Mouse (Mus musculus): ENCODE measurements around the gene Fhl2. TPM values are rescaled to one million over a fixed set of nuclear protein-coding genes. Genes with fewer than 3 reads are reported as not detected.

Gene Fhl2
- polyA plus RNA-seq, 2 experiments: 19.5 to 23.1 TPM

DNA sequence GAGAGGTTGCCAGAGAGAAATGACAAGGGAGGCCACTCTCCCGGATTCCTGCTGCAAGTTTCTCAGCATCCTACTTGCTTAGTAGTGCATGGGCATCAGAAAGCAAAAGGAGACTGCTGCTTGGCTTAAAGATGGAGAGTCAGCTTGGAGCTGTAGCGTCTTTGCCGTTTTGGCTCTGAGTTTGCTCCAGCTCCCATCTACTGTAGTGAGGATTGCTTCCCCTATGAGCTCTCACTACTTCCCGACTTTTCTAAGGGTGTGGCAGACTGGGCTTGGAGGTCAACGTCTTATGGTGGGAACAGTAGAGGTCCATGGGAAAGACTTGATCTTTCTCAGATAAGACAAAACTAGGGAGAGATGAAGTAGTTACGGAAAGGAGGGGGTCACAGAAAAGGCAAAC lies 15.9 kb downstream of the Fhl2 start:
- Histone ChIP-seq H3K4me2 (replicated peaks; ENCODE audit: low read depth, low read length, severe bottlenecking) (no peak overlapping the region), H3K9ac (ENCODE audit: low read depth, low read length, severe bottlenecking) (no peak overlapping the region), H3K4me3 (replicated peaks; ENCODE audit: low read length) (no peak overlapping the region), H3K27me3 (ENCODE audit: control insufficient read depth, insufficient read depth, low read length) (no peaks in the 10 kb centered on the region), H3K9me3 (ENCODE audit: control insufficient read depth, low read length) (no peaks in the 10 kb centered on the region), H3K27ac (replicated peaks; ENCODE audit: low read depth, low read length) (no peak overlapping the region), H3K4me1 (ENCODE audit: control insufficient read depth, insufficient read depth, low read length) (no peaks in the 10 kb centered on the region), H3K36me3 (ENCODE audit: control insufficient read depth, insufficient read depth, low read length) (no peaks in the 10 kb centered on the region)
- ATAC-seq (ENCODE audit: low FRiP score, low read depth) (no peak), DNase-seq (ENCODE audit: low spot score) (no peak)
- WGBS: 81% methylated on average over 6 of the region's 6 CpGs
- TF ChIP-seq POLR2A (IDR thresholded peaks at IDR 0.05; ENCODE audit: borderline replicate concordance, extremely low read depth, insufficient read depth, insufficient read length): no peak

DNA sequence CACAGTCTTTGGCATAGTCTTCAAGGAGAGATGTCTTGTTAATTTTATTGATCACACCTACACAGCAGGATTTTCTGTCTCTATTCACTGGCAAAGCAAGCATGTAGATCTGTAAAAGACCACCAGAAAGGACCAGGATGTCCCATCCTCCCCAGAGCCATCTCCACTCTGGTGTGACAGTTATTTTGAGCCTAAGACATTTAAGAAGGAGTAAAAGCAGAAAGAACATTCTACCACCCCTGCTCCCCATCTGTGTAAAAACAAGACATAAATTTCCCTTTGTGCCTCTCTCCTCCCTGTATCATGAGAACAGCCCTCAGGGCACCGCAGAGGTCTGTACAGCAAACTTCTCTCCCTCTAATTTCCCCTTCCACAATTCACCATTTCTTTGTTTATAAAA lies 18.0 kb downstream of the Fhl2 start:
- Histone ChIP-seq H3K36me3 (ENCODE audit: control insufficient read depth, insufficient read depth, low read length) (no peaks in the 10 kb centered on the region), H3K27ac (replicated peaks; ENCODE audit: low read depth, low read length) (no peak overlapping the region), H3K4me3 (replicated peaks; ENCODE audit: low read length) (no peak overlapping the region), H3K9me3 (ENCODE audit: control insufficient read depth, low read length) (no peaks in the 10 kb centered on the region), H3K4me2 (replicated peaks; ENCODE audit: low read depth, low read length, severe bottlenecking) (no peak overlapping the region), H3K27me3 (ENCODE audit: control insufficient read depth, insufficient read depth, low read length) (no peaks in the 10 kb centered on the region), H3K4me1 (ENCODE audit: control insufficient read depth, insufficient read depth, low read length) (no peaks in the 10 kb centered on the region), H3K9ac (ENCODE audit: low read depth, low read length, severe bottlenecking) (no peak overlapping the region)
- TF ChIP-seq POLR2A (IDR thresholded peaks at IDR 0.05; ENCODE audit: borderline replicate concordance, extremely low read depth, insufficient read depth, insufficient read length): no peak
- DNase-seq (ENCODE audit: low spot score): no peak
- no peak for ATAC-seq (ENCODE audit: low FRiP score, low read depth)
- WGBS: 88% methylated on average over 1 of the region's 1 CpGs

DNA sequence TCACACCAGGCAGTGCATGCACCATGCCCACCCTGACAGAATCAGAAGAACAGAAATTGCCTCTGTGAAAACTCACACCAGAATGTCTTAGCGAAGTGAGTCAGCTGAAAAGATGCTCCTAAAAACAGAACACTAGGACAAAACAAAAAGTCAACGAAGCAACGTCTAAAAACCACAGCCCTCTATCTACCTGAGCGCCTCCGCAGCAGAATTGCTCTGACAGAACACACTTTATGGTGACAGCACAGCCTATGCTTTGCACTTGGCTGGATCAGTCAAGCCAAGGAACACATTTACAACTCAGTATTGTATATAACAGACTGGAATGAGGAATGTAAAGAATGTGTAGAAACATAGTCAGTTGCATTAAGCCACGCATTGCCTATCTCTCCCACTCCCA lies 18.4 kb downstream of the Fhl2 start:
- WGBS: 56% methylated on average over 6 of the region's 6 CpGs
- Histone ChIP-seq H3K4me1 (ENCODE audit: control insufficient read depth, insufficient read depth, low read length) (0 out of 2 replicates have a peak, but pooled peaks cover 1% of the 10 kb centered on the region), H3K4me3 (replicated peaks; ENCODE audit: low read length) (no peak overlapping the region), H3K4me2 (replicated peaks; ENCODE audit: low read depth, low read length, severe bottlenecking) (no peak overlapping the region), H3K9ac (ENCODE audit: low read depth, low read length, severe bottlenecking) (no peak overlapping the region), H3K36me3 (ENCODE audit: control insufficient read depth, insufficient read depth, low read length) (no peaks in the 10 kb centered on the region), H3K27me3 (ENCODE audit: control insufficient read depth, insufficient read depth, low read length) (no peaks in the 10 kb centered on the region), H3K9me3 (ENCODE audit: control insufficient read depth, low read length) (no peaks in the 10 kb centered on the region), H3K27ac (replicated peaks; ENCODE audit: low read depth, low read length) (no peak overlapping the region)
- TF ChIP-seq POLR2A (IDR thresholded peaks at IDR 0.05; ENCODE audit: borderline replicate concordance, extremely low read depth, insufficient read depth, insufficient read length): no peak
- DNase-seq (ENCODE audit: low spot score) (no peak), ATAC-seq (ENCODE audit: low FRiP score, low read depth) (peak; percentile 41; the same call in 1 of the 2 replicates)

- H3K4me3 ChIP-seq (replicated peaks; ENCODE audit: low read length): no peak overlapping the region
- no peak for DNase-seq (ENCODE audit: low spot score)
- peaks cover 6% of the 10 kb centered on the region; the same call in 1 of the 2 replicates for H3K4me1 ChIP-seq (ENCODE audit: control insufficient read depth, insufficient read depth, low read length)
- no peaks in the 10 kb centered on the region for H3K36me3 ChIP-seq (ENCODE audit: control insufficient read depth, insufficient read depth, low read length)
- no peaks in the 10 kb centered on the region for H3K9me3 ChIP-seq (ENCODE audit: control insufficient read depth, low read length)
- WGBS: 69% methylated on average over 7 of the region's 7 CpGs
- TF ChIP-seq POLR2A (IDR thresholded peaks at IDR 0.05; ENCODE audit: borderline replicate concordance, extremely low read depth, insufficient read depth, insufficient read length): no peak
- no peak overlapping the region for H3K27ac ChIP-seq (replicated peaks; ENCODE audit: low read depth, low read length)
- H3K9ac ChIP-seq (ENCODE audit: low read depth, low read length, severe bottlenecking): no peak overlapping the region
- no peaks in the 10 kb centered on the region for H3K27me3 ChIP-seq (ENCODE audit: control insufficient read depth, insufficient read depth, low read length)
- ATAC-seq (ENCODE audit: low FRiP score, low read depth): no peak
- H3K4me2 ChIP-seq (replicated peaks; ENCODE audit: low read depth, low read length, severe bottlenecking): no peak overlapping the region
These were observed 23.2 kb downstream of the Fhl2 start for GRCm38 (mm10) chr1:43173283-43174226.

GRCm38 (mm10) chr1:43171816-43172215 lies 25.0 kb downstream of the Fhl2 start:
- H3K4me3 ChIP-seq (replicated peaks; ENCODE audit: low read length): no peak overlapping the region
- WGBS: 82% methylated on average over 6 of the region's 6 CpGs
- H3K36me3 ChIP-seq (ENCODE audit: control insufficient read depth, insufficient read depth, low read length): no peaks in the 10 kb centered on the region
- H3K27ac ChIP-seq (replicated peaks; ENCODE audit: low read depth, low read length): no peak overlapping the region
- H3K4me2 ChIP-seq (replicated peaks; ENCODE audit: low read depth, low read length, severe bottlenecking): no peak overlapping the region
- DNase-seq (ENCODE audit: low spot score) (no peak), ATAC-seq (ENCODE audit: low FRiP score, low read depth) (no peak)
- no peaks in the 10 kb centered on the region for H3K9me3 ChIP-seq (ENCODE audit: control insufficient read depth, low read length)
- no peaks in the 10 kb centered on the region for H3K27me3 ChIP-seq (ENCODE audit: control insufficient read depth, insufficient read depth, low read length)
- no peak for TF ChIP-seq POLR2A (IDR thresholded peaks at IDR 0.05; ENCODE audit: borderline replicate concordance, extremely low read depth, insufficient read depth, insufficient read length)
- no peak overlapping the region for H3K9ac ChIP-seq (ENCODE audit: low read depth, low read length, severe bottlenecking)
- peaks cover 15% of the 10 kb centered on the region for H3K4me1 ChIP-seq (ENCODE audit: control insufficient read depth, insufficient read depth, low read length)
